Mouse (Mus musculus): ENCODE measurements around the gene Ocrl.

Gene Ocrl

GRCm38 (mm10) chrX:47977078-47977477 is 64.9 kb downstream of the Ocrl start:
- DNase-seq (ENCODE audit: low spot score): no peak

GRCm38 (mm10) chrX:47985000-47985619 is 72.9 kb downstream of the Ocrl start:
- DNase-seq (ENCODE audit: low spot score): no peak

GRCm38 (mm10) chrX:47988024-47988423 is 75.8 kb downstream of the Ocrl start:
- no peak for DNase-seq (ENCODE audit: low spot score)

- DNase-seq (ENCODE audit: low spot score): peak; percentile 62
Observed at GRCm38 (mm10) chrX:47992606-47993005, 80.4 kb downstream of the Ocrl start.

GRCm38 (mm10) chrX:47998412-47998811 is 86.2 kb downstream of the Ocrl start:
- DNase-seq (ENCODE audit: low spot score): no peak

- no peak for DNase-seq (ENCODE audit: low spot score)
Observed at GRCm38 (mm10) chrX:48001151-48001550, 89.0 kb downstream of the Ocrl start.

GRCm38 (mm10) chrX:48004786-48005185 is 92.6 kb downstream of the Ocrl start:
- no peak for DNase-seq (ENCODE audit: low spot score)

GRCm38 (mm10) chrX:48006062-48006461 is 93.9 kb downstream of the Ocrl start:
- DNase-seq (ENCODE audit: low spot score): no peak

GRCm38 (mm10) chrX:48011656-48012055 is 99.5 kb downstream of the Ocrl start:
- DNase-seq (ENCODE audit: low spot score): no peak
